Mouse (Mus musculus): ENCODE results near the gene Csf2rb2. TPM values are rescaled to one million over a fixed set of nuclear protein-coding genes. Genes with fewer than 3 reads are reported as not detected.
"Not testable (repeated sequence)": the region's sequence is repeated elsewhere in the genome, so short reads cannot be mapped to it uniquely, and the experiment has no call there.

Gene Csf2rb2
- polyA plus RNA-seq, 1 experiment from 2014 or later = 0.40 TPM

- no peaks in the 10 kb centered on the region for H3K36me3 ChIP-seq
- 0 out of 2 replicates have a peak, but pooled peaks cover 4% of the 10 kb centered on the region for H3K4me1 ChIP-seq
- no peaks in the 10 kb centered on the region for H3K27me3 ChIP-seq (ENCODE audit: low read depth, poor library complexity, severe bottlenecking)
- no peak overlapping the region for H3K4me3 ChIP-seq
- no peaks in the 10 kb centered on the region for H3K9me3 ChIP-seq (replicated peaks)
- 87% methylated on average over 3 of the region's 3 CpGs for WGBS
- H3K27ac ChIP-seq = no peak overlapping the region
- no peak for DNase-seq (ENCODE audit: low spot score)
These were observed 23.1 kb upstream of the Csf2rb2 start for GRCm38 (mm10) chr15:78328520-78329097.

DNA sequence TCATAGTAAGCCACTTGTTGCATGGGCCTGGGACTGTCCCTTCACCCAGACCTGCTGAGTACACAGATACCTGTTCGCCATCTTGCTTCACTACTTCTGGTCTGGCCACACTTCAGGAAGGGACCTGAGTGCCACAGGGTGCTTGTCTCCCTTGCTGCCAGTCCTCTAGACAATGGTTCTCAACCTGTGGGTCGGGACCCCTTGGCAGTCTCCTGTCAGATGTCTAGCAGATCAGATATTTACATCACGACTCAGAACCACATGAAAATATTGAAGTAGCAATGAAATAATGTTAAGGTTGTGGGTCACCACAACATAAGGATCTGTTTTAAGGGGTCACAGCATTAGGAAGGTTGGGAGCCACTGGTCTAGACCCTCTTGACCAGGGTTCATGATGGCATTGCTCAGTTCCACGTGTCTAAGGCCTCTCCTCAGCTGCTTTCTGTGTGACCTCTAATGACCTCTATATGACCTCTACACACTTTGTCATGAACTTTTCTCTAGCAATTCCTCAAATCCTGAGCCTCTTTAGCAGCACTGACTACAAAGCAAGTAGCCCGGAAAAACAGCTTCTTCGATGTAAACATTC lies 22.3 kb upstream of the Csf2rb2 start:
- not testable (repeated sequence) for H3K36me3 ChIP-seq; H3K9me3 ChIP-seq (replicated peaks); H3K4me3 ChIP-seq; H3K4me1 ChIP-seq; H3K27me3 ChIP-seq (ENCODE audit: low read depth, poor library complexity, severe bottlenecking); H3K27ac ChIP-seq; DNase-seq (ENCODE audit: low spot score)
- WGBS = 83% methylated on average over 6 of the region's 6 CpGs

GRCm38 (mm10) chr15:78326747-78327146 lies 21.2 kb upstream of the Csf2rb2 start:
- no peak for DNase-seq (ENCODE audit: low spot score)
- no peaks in the 10 kb centered on the region for H3K27me3 ChIP-seq (ENCODE audit: low read depth, poor library complexity, severe bottlenecking)
- no peak overlapping the region for H3K27ac ChIP-seq
- 92% methylated on average over 10 of the region's 10 CpGs for WGBS
- H3K36me3 ChIP-seq = no peaks in the 10 kb centered on the region
- H3K4me1 ChIP-seq = no peaks in the 10 kb centered on the region
- no peaks in the 10 kb centered on the region for H3K9me3 ChIP-seq (replicated peaks)
- no peak overlapping the region for H3K4me3 ChIP-seq

- no peaks in the 10 kb centered on the region for H3K4me1 ChIP-seq
- no peaks in the 10 kb centered on the region for H3K36me3 ChIP-seq
- DNase-seq (ENCODE audit: low spot score) = no peak
- no peak within 1 kb of the TSS for H3K27ac ChIP-seq
- no peaks in the 10 kb centered on the region for H3K9me3 ChIP-seq (replicated peaks)
- no peaks in the 10 kb centered on the region for H3K27me3 ChIP-seq (ENCODE audit: low read depth, poor library complexity, severe bottlenecking)
- H3K4me3 ChIP-seq = no peak within 1 kb of the TSS
- WGBS = 80% methylated on average over 11 of the region's 11 CpGs
These were observed 20.3 kb upstream of the Csf2rb2 start, which contains the start of gene Csf2rb for GRCm38 (mm10) chr15:78325671-78326339. Csf2rb (plus strand) TSS chr15:78325752.

- 92% methylated on average over 2 of the region's 2 CpGs for WGBS
- H3K27me3 ChIP-seq (ENCODE audit: low read depth, poor library complexity, severe bottlenecking) = no peaks in the 10 kb centered on the region
- H3K27ac ChIP-seq = no peak overlapping the region
- no peak overlapping the region for H3K4me3 ChIP-seq
- H3K4me1 ChIP-seq = no peaks in the 10 kb centered on the region
- H3K9me3 ChIP-seq (replicated peaks) = no peaks in the 10 kb centered on the region
- no peaks in the 10 kb centered on the region for H3K36me3 ChIP-seq
- DNase-seq (ENCODE audit: low spot score) = no peak
These were observed 18.8 kb upstream of the Csf2rb2 start for GRCm38 (mm10) chr15:78324294-78324693.

DNA sequence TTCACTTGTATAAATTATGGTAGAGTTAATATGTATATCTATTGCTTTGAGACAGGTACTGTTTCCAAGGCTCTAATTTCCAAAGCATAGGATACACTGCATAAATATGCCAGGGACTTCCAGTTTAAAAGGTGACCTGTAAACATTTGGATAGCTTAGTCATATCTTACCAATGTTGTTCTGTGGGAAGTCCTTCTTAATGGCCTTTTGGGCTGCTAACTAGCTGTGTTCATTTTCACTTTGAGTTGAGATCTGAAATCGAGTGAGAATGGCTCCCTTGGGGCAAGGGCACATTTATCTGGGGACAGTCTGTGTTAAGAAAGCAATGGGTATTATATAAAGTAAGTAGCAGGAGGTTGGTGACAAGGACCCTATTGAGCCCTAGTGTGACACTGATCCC lies 17.8 kb upstream of the Csf2rb2 start:
- Histone ChIP-seq H3K4me1 (no peaks in the 10 kb centered on the region), H3K9me3 (replicated peaks) (no peaks in the 10 kb centered on the region), H3K27me3 (ENCODE audit: low read depth, poor library complexity, severe bottlenecking) (no peaks in the 10 kb centered on the region), H3K27ac (no peak overlapping the region), H3K36me3 (no peaks in the 10 kb centered on the region), H3K4me3 (no peak overlapping the region)
- WGBS = 69% methylated on average over 1 of the region's 1 CpGs
- DNase-seq (ENCODE audit: low spot score) = no peak

DNA sequence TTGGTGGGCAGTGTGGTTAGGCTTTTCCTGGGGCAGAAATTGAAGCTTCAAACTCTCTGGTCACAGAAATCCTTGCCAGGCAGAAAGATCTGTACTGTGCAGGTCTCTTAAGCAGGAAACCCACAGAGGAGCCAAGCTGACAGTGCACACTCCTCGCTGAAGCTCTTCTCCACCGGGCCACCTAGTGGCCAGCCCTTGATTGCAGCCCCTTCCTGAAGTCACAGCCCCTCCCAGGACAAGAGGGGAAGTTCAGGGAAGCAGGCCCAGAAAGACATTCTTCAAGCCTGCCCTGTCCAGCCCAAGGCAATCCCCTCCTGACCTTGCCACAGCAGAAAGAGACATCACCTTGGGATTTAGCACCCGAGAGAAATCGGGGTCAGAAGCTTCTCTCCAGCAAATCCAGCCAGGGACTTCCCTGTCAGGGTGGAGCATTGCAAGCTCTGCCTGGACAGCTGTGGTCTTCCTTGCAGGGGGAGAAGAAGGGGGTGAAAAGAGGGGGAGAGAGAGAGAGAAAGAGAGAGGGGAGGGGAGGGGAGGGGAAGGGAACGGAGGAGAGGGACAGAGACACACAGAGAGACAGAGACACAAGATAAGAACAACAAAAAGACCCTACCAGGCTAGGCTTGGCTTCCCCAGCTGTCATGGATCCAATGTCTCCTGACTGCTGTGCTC lies 15.4 kb upstream of the Csf2rb2 start:
- 14% methylated on average over 5 of the region's 5 CpGs for WGBS
- DNase-seq (ENCODE audit: low spot score) = peak; percentile 73
- Histone ChIP-seq H3K4me1 (no peaks in the 10 kb centered on the region), H3K27me3 (ENCODE audit: low read depth, poor library complexity, severe bottlenecking) (no peaks in the 10 kb centered on the region), H3K9me3 (replicated peaks) (no peaks in the 10 kb centered on the region), H3K27ac (no peak overlapping the region), H3K4me3 (no peak overlapping the region), H3K36me3 (no peaks in the 10 kb centered on the region)

- H3K4me3 ChIP-seq; H3K27ac ChIP-seq; H3K4me1 ChIP-seq; H3K36me3 ChIP-seq; H3K27me3 ChIP-seq (ENCODE audit: low read depth, poor library complexity, severe bottlenecking); H3K9me3 ChIP-seq (replicated peaks); DNase-seq (ENCODE audit: low spot score): not testable (repeated sequence)
- 86% methylated on average over 2 of the region's 2 CpGs for WGBS
These were observed 13.0 kb upstream of the Csf2rb2 start for GRCm38 (mm10) chr15:78318338-78319171.

DNA sequence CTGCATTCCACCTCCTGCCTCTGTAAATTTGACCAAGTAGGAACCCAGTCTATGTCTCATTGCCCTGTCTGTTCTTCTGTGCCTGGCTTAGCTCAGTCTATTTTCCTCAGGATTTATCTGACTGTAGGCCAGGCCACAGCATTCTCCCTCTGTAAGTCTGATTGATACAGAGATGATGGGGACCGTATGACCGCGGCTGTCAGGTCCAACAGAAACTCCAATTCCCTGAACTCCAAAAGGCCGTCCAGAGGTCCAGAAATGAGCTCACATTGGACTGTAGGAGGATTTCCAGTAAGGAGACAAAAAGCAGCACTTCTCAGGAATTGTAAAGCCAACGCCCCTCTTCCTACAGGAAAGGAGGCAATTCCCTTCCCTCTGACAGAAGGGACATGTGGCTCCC lies 8.1 kb upstream of the Csf2rb2 start:
- H3K4me3 ChIP-seq; H3K4me1 ChIP-seq; H3K27ac ChIP-seq; H3K36me3 ChIP-seq; DNase-seq (ENCODE audit: low spot score); H3K27me3 ChIP-seq (ENCODE audit: low read depth, poor library complexity, severe bottlenecking); H3K9me3 ChIP-seq (replicated peaks): not testable (repeated sequence)
- WGBS = 87% methylated on average over 5 of the region's 5 CpGs

- not testable (repeated sequence) for DNase-seq (ENCODE audit: low spot score)
- 82% methylated on average over 4 of the region's 4 CpGs for WGBS
These were observed 7.1 kb upstream of the Csf2rb2 start for GRCm38 (mm10) chr15:78312421-78313233.

GRCm38 (mm10) chr15:78310971-78311370 lies 5.5 kb upstream of the Csf2rb2 start:
- H3K27ac ChIP-seq = no peak overlapping the region
- WGBS = 84% methylated on average over 4 of the region's 4 CpGs
- no peak overlapping the region for H3K4me3 ChIP-seq
- H3K36me3 ChIP-seq = no peaks in the 10 kb centered on the region
- H3K27me3 ChIP-seq (ENCODE audit: low read depth, poor library complexity, severe bottlenecking) = no peaks in the 10 kb centered on the region
- H3K9me3 ChIP-seq (replicated peaks) = no peaks in the 10 kb centered on the region
- DNase-seq (ENCODE audit: low spot score) = no peak
- peaks cover 3% of the 10 kb centered on the region; the same call in 1 of the 2 replicates for H3K4me1 ChIP-seq

More at GRCm38 (mm10) chr15:78312421-78313233, 7.1 kb upstream of the Csf2rb2 start:
- H3K27me3 ChIP-seq (ENCODE audit: low read depth, poor library complexity, severe bottlenecking); H3K9me3 ChIP-seq (replicated peaks); H3K36me3 ChIP-seq; H3K27ac ChIP-seq; H3K4me3 ChIP-seq; H3K4me1 ChIP-seq: not testable (repeated sequence)

GRCm38 (mm10) chr15:78309865-78310264 lies 4.3 kb upstream of the Csf2rb2 start:
- H3K36me3 ChIP-seq = no peaks in the 10 kb centered on the region
- H3K27ac ChIP-seq = no peak overlapping the region
- 17% methylated on average over 5 of the region's 5 CpGs for WGBS
- no peak for DNase-seq (ENCODE audit: low spot score)
- H3K27me3 ChIP-seq (ENCODE audit: low read depth, poor library complexity, severe bottlenecking) = no peaks in the 10 kb centered on the region
- no peak overlapping the region for H3K4me3 ChIP-seq
- peaks cover 3% of the 10 kb centered on the region; the same call in 1 of the 2 replicates for H3K4me1 ChIP-seq
- no peaks in the 10 kb centered on the region for H3K9me3 ChIP-seq (replicated peaks)

All from limb, embryonic 10.5 days (tissue).